Mouse (Mus musculus) inflammation-experienced regulatory T-cells (primary cell): ENCODE results near the gene Trpv2. TPM values are rescaled to one million over a fixed set of nuclear protein-coding genes. Genes with fewer than 3 reads are reported as not detected.

Experiments used
- polyA plus RNA-seq, 2 experiments: library from polyadenylated mRNA; unstranded; fragments of 100-300 nt; shearing (Covaris generic); gene quantifications; one replicate each; pipeline ENCODE4 v1.2.1; 2017

Trpv2 gene
- 100 to 1,000 TPM in 1 of 2 experiments, 10 to 100 TPM in 1; 97.7 to 131 TPM for polyA plus RNA-seq

DNA sequence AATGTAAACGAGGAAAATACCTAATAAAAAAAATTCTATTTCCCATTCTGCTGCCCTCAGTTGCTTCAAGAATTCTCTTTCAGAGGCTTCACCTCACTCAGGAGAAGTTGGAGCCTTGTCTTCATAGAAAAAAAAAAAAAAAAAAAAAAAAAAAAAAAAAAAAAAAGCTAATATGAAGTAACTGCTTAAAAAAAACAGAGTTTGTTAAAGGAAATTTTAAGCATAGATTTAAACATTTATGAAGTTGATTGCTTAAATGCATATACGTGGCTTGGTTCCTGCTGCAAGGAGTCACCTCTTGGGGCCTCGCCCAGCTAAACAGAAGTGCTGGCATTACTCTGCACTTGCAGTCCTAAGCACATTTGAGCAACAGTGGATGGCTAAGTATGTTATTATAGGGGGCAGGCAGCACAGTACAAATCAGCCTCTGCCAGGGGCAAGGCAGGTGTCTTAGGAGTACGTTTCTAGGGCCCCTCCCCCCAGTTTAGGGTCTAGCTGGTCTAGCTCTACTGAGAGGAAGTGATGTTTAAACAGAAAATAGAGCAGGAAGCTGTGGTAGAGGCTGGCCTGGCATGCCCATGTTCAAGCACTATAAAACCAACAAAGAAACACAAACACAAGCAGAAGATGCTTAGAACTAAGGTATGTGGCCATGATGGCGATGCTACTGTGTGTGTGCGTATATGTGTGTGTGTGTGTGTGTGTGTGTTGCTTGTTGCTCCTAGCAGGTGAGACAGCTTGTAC lies at the start of gene Trpv2:
Gene Trpv2 (plus strand): TSS at position 528 of the 744 bp plus-strand sequence.

DNA sequence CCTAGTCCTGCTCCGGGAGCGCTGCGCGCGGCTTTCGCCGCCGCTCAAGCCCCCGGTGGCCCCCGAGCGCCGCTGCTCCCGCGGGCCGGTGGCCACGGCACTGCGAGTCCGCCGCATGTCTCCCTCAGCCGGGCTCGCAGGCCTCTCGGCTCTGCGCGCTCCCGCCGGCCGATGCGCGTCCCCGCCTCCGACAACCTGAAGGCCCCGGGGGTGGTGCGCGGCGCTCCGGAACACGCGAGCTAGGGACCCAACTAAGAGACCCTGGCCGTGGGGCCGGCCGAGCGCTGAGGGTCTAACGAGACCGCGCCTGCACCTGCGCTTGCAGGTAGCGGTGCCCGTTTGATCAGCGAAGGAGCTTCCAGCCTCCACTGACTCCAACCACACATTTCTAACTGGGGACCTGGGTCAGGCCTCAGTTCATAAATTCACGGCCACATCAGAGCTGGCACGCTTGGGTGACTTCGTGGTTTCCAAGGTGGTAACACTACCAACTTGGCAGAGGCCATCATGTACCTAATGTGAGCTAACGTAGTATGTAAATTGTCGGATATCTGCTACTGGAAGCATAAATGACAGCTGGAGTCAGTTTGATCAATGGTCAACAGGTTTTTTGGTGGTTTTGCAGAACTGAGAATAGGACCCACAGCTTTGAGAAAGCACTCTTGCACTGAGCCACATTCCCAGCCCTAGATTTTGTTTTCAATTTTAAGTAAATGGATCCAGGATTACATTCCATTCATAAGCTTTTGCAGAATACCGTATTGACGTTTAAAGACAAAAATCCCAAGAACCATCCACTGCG lies 35.0 kb upstream of the Trpv2 start, which contains the start of gene Cenpv:
Gene Cenpv (minus strand): TSS at position 173 of the 802 bp plus-strand sequence.

DNA sequence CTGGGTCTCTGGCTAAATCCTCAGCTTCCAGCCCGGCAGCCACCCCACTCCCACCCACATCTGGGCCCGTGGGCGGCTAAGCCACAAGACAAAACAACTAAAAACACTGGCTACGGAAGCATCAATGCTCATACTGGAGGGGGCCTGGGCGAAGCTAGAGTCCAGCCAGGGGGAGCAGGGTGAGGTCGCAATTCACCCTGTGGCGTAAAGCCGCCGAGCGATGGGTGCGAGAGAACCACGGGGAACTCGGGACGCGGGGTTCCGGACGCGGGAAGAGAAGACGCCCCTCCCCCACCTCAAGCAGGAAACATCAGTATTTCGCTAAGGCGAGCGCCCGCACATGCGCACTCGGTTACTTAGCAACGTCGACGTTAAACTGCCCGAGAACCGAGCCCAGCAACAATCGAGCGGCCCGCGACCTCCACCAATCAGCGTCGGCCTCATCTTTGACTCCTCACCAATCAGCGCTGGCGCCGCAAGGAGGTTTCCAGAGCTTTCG lies 23.5 kb upstream of the Trpv2 start, which contains the start of gene Ubb:
Gene Ubb (plus strand): TSS at position 445 of the 499 bp plus-strand sequence.

DNA sequence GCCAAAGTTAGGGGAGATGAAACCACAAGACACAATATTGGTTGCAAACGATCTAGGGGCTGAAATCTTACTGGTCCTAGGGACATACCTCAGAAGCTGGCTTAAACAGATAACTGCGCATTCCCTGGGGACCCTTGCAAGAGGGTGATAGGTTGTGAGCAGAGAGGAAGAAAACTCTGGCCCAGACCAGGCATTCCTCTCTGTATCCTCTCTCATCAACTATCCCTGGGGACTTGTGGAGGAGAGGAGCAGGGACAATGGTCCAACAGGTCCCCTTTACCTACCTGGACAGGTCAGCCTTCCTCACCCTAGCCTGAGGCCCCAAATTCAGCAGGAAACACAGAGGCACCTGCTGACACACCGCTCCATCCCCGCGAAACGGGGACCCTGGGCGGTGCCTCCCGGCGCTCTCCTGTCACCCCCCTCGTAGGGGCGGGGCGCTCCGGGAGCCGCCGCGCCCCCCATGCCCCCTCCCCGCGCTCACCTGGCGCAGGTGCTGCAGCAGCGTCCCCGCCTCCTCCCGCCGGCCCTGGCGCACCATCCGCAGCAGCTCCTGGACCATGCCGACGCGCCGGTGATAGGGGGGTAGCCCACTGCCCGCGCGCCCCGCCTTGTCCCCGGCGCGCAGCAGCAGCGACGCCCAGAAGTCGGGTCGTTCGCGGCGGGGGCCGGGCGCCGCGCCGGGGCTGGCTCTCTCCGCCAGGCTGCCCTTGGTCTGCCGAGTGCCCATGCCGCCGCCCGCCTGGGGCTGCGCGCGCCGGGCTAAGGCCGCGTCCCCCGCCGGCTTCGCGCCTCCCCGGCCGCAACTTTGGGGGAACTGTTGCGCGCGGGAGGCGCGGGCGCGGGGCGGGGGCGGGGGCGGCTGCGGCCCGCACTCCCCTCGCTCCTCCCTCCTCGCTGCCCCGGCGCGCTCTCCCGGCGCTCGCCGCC lies 73.6 kb downstream of the Trpv2 start, which contains the start of gene Lrrc75a:
Gene Lrrc75a (minus strand): TSS at position 863 of the 930 bp plus-strand sequence.

DNA sequence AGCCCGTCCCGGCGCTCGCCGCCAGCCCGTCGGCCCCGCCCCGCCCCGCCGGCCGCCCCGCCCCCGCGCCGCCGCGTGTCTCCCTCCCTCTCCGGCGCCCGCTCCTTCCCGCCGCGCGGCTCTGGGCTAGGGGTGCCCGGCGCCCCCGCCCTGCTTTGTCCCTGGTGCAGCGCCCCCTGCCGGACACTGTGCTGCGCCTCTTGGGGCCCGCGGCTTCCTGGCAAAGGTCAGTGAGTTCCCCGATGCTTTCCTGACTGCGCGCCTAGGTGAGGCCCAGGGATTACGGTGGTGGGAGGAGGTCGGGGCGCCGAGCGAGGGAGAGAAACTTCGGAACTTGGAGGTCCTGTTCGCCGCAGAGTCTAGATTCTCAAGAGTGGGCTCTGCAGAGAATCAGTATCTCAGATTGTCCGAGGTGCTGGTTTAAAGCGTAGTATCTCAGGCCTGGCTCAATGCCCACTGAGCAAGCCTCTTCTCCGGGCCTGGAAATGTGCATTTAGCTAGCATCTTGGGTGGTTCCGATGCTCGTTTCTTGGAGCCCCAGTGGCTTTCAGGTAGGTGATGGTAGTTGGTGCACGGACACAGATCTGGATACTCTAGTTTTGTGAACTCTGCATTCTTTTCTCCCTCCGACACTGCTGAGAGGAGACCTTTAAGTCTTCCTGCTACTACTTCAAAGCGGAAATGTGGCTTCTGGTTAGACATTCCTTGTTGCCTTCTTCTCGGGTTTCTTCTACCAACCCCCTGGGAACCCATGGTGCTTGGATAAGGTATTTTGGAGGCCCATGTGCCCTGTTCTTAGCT lies 74.5 kb downstream of the Trpv2 start, which contains the start of gene Mmgt2:
Gene Mmgt2 (plus strand): TSS at position 74 of the 801 bp plus-strand sequence.

Other genes with a start within 250 kb of the Trpv2 start
- gene Pigl, start 116.0 kb upstream of the Trpv2 start, polyA plus RNA-seq = 10 to 100 TPM in 1 of 2 experiments, 1 to 10 TPM in 1; 10.0 to 12.2 TPM
- gene Ncor1, start 115.9 kb upstream of the Trpv2 start, polyA plus RNA-seq = 100 to 1,000 TPM; 385 to 398 TPM
- gene Cenpv, start 35.2 kb upstream of the Trpv2 start, polyA plus RNA-seq = 1 to 10 TPM; 4.3 to 6.5 TPM
- gene Ubb, start 23.3 kb upstream of the Trpv2 start, polyA plus RNA-seq = 1,000 to 10,000 TPM; 2,634 to 2,908 TPM
- 1 to 10 TPM; 3.0 to 6.0 TPM for gene Lrrc75a, start 74.0 kb downstream of the Trpv2 start, polyA plus RNA-seq
- 10 to 100 TPM; 41.8 to 45.4 TPM for gene Mmgt2, start 74.2 kb downstream of the Trpv2 start, polyA plus RNA-seq
- 10 to 100 TPM; 29.7 to 40.9 TPM for gene Zfp287, start 157.4 kb downstream of the Trpv2 start, polyA plus RNA-seq
- gene Gm10428, start 178.6 kb downstream of the Trpv2 start, polyA plus RNA-seq = not detected
- gene Zfp286, start 215.0 kb downstream of the Trpv2 start, polyA plus RNA-seq = 1 to 10 TPM; 3.0 to 4.4 TPM
- 1 to 10 TPM; 4.8 to 7.7 TPM for gene Trim16, start 245.7 kb downstream of the Trpv2 start, polyA plus RNA-seq